Mouse (Mus musculus) adrenal gland, adult (tissue): ENCODE results near the gene Gm20388.

Experiments used
- DNase-seq, 2 experiments: peaks; one replicate each; pipeline ENCODE4 v3.0.0; 2022 to 2023; ENCODE audit warnings: low spot score in 1 of 2; ENCODE audit not compliant: inconsistent age in 2 of 2

Gene Gm20388

DNA sequence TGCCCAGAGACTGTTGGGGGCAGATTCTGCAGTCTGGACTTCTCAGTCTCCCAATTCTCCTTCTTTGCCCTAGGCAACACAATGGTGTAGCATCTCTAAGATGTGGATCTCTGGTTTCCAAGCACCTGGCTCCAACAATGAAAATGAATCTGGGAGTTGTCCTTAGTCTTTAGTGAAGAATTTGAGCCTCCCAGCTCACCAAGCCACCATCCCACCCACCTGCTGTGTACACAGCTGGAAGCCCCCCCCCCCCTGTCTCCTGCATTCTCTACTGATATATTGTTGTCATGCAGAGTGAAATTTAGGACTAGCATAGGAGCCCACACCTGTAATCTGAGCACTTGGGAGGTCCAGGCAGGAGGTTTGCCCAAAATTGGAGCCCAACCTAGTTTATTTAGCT lies 4306.3 kb downstream of the Gm20388 start:
- DNase-seq = no peak

DNA sequence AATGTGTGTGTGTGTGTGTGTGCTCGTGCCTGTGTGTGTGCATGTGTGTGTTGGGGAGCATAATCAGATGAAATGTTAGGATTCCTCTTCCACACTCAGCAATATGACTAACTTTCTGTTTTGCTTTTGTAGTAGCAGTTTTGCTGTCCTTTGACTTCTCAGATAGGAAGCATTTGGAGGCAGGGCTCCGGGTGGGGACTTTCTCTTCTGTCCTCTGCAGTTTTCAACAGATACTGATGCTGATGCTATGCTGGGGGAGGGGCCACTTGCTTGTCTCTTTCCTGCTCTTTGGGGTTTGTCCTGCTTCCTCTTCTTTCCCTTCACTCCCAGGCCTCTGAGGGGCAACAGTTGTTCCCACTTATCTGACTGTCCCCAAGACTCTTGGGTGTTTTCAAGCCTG lies 4319.2 kb downstream of the Gm20388 start:
- DNase-seq = peak in 1 of 2 experiments; percentile 36

DNA sequence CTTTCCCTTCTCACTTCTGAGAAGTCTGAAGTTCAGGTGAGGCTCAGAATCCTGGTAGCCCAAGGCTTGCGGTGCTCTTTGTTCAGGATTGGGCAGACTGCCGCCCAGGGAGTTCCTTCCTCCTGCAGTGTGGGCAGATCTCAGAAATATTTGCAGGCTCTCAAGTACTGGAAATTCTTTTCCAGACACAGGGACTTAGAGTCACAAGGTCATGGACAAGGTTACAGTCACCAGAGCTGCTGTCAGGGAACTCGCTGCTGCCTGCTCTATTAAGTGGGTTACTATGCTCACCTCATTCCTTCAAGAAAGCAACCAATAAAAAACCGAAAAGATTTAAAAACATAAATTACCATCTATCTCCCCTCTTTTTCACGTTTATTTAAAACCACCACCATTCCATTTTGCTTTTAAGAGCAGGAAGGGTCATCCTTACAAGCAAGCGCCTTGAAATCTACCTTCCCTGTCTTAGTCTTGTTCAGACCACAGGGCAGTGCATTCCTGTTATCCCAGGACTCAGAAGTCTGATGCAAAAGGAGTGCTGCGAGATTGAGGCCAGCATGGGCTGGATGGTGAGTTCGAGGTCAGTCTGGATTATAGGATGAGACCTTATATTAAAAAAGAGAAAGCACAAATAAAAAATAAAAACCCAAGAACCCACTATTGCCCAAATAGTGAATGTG lies 4320.0 kb downstream of the Gm20388 start:
- peak; percentile 49 to 71 for DNase-seq

DNA sequence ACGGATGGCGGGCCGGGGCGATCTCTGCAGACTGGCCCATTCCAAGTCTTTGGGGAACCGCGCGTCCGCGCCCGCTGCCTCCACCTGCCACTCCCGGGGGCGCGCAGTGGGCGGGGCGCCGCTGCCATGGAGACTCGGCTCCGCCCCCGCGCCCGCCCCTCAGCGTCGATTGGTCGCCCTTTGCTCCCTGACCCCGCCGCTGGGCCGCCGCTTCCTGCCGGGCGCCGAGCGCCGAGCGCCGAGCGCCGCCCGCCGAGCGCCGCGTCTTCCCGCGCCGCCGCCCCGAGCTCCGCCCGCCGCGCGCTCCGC lies 4320.5 kb downstream of the Gm20388 start, which contains the start of gene Galnt2:
Galnt2 (plus strand) TSS at position 216 of the 309 bp plus-strand sequence.
- DNase-seq = peak; percentile 92 to 95

DNA sequence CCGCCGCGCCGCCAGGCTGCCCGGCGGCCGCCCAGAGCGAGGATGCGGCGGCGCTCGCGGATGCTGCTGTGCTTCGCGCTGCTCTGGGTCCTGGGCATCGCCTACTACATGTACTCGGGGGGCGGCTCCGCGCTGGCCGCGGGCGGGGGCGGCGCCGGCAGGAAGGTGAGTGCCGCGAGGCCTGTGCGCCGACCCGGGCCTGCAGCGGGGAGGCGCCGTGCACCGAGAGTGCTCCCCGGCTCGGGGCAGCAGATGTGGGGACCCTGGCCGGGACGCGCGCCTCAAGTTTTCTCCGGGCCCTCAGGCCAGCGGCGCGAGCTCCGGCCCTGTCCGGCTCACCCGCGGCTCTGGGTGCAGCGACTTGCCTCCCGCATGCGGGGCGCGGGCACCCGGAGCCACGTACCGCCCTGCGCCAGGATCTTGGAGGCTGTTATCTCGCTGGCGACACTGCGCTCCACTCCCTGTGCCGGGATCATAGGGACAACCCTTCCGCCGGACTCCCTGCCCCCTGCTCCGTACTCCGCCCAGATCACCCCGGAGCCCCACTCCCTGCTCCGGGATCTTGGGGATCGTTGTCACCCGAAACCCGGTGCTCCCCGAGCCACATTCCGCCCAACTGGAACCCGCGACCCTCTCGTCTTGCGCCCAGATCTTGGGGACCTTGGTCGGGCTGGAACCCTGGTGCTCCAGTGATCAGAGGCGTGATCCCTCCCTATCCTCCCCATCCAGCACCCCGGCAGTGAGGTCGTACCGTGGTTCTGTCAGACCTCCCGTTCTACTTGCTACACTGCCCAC lies 4321.0 kb downstream of the Gm20388 start:
- DNase-seq = peak; percentile 72 to 87

DNA sequence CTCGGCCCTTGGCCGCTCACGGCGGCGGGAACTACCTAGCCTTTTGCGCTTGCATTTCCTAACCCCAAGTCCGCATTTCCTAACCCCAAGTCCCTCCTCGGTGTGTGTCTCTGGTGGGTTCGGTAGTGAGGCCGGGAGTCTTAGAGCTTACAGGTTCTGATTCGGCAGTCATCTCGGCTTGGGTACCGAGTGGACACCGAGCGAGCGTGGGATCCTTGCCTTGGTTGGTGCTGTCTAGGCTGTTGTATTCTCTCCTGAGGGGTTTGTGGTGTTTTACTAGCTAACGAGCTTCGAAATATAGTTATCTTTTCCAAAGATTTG lies 4321.6 kb downstream of the Gm20388 start:
- DNase-seq = no peak

DNA sequence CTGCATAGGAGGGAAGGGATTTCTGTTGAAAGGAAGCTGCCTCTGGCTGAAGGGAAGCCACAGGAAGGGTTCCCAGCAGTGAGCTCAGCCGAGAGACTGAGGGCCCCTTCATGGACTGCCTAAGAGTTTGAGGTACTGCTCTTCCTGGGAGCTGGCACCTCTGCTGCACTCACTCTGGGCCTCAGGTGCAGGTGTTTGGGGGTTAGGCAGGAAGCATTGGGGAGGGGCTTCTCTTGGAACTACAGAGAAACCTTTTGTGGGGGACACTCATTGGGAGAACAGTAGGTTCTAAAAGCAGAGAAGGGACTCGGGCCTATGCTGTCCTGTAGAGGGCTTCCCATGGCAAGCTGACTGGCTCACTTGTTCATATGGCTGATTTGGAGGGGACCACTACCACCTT lies 4323.9 kb downstream of the Gm20388 start:
- DNase-seq = no peak

DNA sequence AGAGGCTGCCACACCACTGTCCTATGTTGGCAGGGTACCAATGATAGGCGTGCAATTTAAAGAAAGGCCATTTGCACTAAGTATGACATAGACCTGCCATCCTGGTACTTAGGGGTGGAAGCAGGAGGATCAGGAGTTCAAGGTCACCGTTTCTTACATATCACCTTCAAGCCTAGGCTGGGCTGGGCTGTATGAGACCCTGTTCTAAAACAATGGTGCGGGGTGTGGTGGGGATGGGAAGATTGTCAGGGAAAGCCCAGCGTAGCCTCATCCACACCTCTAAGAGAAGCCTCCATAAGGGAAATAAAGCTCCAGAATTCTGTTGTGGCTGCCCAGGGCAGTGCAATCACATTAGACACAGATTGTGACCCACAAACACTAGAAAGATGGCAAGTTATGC lies 4324.9 kb downstream of the Gm20388 start:
- no peak for DNase-seq

DNA sequence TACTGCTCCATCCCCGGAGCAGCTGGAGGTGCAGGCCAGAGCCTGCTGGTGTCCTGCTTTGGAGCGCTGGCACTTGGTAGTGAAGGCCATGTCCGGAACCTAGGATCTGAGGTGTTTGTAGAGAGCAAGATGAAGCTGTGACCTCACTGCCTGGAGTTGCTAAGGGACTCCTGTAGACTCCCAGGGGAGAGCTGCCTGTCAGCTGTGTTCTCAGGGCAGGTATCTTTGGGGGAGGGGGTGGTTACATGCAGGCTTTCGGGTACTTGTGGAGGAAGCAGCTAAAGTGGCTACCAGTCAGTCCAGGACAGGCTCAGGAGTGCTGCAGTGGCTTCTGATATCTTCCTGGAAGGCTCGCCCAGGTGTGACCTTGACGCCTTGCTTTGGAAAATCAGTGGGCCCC lies 4328.7 kb downstream of the Gm20388 start:
- no peak for DNase-seq

DNA sequence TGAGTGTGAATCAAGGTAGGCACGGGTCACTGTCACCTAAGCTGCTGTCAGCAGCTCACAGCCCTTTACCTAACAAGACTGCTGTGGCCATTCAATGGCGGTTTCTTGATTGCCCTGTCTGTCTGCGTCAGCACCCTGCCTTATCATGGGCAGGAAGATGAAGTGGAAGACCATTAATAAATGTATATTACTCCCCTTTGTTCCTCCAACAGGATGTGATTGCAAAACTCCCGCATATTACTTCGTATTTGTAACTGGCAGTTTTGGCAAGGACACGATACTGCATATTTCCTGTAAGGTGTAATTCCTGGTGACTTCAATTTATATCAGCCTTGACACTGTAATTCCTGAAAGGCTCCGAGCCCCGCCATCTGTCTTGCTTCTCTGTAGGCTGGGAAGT lies 4330.3 kb downstream of the Gm20388 start:
- no peak for DNase-seq

DNA sequence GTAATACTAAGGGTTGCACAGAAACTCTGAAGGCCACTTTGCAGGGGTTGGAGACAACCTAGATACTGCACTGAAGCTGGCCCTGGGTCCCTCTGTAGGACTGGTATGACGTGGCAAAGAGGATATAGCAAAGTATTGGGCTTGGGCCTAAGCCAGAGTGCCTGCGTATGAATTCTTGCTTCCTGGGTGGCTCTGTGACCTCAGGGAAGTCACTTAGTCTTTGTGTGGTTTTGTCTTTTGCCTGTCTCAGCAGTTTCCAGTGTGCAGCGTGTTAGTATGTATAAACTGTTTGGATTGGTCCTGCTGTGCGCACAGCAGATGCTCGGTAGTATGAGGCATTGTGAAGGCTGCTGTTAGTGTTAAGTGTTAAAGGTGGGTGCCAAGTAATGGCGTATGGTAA lies 4331.6 kb downstream of the Gm20388 start:
- DNase-seq = no peak

DNA sequence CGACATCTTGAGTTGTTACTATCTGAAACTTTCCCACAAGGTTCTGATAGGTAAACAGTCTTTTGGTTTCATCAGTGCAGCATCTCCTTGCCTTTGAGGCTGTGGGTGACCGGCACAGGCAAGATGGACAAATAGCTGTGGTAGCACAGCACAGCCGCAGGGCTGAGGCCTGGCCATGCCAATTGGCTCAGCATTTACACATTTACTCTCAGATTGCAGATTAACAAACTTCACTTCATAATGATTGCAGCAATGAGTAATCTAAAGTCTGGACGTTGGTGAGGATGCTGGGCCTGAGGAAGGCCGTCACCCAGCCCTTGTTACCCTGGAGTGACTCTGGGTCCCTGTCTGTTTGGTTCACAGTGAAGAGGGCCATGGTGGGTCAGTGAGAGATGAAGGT lies 4332.3 kb downstream of the Gm20388 start:
- DNase-seq = no peak

DNA sequence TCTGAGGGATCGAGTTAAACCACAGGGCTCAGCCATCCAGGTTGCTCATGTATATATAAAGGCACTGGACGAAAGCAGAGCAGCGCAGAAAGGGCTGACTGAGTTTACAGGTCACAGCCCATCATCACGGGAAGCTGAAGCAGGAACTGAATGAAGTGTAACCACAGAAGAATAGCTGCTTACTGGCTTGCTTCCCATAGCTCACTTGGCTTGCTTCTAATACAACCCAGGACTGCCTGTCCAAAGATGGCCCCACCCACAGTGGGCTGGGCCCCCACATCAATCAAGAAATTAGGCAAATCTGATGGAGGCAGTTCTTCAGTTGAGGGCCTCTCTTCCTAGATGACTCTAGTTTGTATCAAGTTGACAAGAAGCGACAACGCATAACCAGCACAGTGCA lies 4336.9 kb downstream of the Gm20388 start:
- DNase-seq = no peak

DNA sequence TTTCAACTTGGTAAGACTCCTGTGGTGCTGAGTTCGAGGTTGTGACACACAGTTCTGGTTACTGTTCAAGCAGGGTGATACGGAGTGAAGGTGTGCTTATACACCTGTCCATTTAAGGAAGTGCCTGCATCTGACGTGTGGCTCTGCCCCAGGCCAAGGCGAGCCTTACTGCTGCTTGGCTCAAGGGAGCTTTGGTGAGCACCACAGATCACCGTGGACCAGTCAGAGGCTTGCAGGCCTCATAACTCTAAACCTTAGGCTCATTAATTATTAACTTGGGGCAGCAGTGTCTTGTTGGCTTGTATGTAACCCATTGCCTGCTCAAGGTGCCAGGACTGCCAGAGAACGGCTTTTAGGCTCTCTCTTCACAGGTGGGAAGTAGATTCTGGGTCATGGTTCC lies 4338.0 kb downstream of the Gm20388 start:
- DNase-seq = no peak

DNA sequence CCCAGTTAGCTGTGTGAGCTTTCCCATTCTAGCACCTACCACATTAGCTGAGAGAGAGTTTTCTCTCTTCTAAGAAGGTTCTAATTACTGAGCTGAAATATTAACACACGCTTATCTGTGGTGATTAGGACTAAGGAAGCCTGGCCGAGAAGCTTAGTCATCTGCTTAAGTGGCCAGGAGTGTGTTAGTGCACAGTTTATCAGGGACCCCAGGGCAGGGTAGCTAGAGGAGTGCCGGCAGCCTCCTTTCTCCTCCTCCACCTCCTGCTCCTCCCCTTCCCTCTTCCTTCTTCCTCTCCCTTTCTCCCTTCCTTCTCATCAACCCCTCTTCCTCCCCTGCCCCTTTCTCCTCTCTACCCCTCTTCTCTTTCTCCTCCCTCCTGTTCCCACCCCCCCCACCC lies 4339.6 kb downstream of the Gm20388 start:
- no peak for DNase-seq

DNA sequence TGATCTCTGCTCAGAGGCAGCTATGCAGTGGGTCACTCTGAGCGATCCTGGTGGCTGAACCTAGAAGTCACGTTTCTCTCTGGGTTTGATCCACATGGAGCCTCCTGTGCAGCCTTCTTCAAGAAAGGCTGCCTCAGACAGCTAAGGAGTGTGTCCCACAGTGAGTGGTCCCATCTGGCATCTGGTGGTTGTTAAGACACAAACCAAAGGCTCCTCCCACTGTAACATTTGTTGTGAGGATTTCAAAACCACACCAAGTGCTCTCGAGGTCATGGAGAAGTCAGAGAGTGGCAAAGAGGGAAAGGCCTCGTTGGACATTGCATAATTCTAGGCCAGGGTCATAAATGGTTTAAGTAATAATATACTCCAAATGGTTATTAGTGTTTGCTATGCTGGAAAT lies 4340.1 kb downstream of the Gm20388 start:
- peak; percentile 50 to 89 for DNase-seq

DNA sequence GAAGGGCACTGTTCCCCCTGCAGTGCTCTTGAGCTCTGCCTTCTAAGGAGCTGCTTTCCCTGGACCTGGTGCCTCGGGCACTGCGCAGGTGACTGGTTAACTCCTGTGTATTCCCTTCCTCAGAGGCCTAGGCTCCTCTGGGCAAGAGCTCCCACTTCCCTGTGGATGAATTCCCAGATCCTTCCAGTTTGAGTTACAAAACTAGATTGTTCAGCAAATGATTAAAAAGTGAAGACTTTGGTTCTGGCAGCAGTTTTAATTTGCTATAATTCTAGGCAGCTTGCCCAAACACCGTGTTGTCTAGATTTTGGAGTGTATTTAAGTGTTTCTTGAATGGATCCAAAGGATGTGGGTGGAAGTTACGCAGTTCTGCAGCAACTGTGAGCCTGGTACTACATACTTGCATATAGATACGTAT lies 4341.9 kb downstream of the Gm20388 start:
- peak in 1 of 2 experiments; percentile 65 for DNase-seq

DNA sequence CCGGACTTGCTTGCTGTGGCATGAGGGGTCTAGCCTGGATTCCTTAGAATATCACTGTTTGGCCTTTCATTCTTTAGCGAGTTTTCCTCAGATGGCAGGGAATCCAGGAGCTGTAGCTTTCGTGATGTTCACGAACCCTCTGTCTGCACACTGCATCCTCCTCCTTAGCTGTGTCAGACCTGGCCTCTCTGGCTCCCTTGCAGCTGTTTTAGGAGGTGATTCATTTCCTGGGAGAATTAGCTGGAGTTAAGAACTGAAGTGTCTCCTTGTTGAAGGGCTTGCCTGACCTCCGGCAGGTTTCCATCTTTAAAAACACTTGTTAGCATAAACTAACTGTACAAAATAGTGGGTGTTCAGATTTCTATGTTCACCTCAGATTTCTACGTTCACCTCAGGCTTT lies 4343.3 kb downstream of the Gm20388 start:
- no peak for DNase-seq

DNA sequence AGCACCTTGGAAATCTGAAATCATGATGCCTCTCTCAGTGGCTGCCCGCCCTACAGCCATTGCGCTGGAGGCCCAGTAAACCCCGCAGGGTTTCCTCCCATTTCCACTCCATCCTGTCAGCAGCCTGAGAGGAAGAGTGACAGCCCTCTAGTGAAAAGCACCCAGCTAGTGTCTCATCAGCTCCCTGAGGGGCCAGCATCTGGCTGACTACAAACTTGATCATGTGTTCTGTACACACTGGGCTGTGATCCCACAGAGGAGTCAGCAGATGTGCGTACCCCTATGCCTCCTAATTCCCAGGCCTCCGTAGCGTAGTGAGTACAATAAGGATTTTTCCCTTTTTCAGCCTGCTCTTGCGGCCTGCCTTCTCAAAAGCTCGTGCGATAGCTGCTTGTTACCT lies 4346.2 kb downstream of the Gm20388 start:
- DNase-seq = no peak

DNA sequence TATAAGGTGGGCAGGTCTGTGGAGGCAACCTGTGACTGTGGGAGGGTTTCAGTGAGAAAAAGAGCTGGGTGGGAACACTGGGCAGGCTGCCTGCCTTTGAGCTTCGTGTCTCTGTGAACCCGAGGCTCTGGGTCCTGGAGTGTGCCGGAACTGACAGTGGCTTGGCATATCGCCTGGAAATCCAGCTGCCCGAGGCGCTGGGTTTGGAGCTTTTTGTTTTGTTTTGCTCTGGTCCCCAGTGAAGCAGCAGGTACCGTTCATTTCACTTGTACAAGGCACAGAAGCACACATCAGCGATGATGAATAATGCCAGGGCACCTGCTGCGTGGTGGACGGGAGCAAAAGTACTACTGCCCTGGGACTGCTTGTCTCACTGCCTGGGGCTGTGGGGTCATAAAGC lies 4346.7 kb downstream of the Gm20388 start:
- peak; percentile 76 to 84 for DNase-seq

DNA sequence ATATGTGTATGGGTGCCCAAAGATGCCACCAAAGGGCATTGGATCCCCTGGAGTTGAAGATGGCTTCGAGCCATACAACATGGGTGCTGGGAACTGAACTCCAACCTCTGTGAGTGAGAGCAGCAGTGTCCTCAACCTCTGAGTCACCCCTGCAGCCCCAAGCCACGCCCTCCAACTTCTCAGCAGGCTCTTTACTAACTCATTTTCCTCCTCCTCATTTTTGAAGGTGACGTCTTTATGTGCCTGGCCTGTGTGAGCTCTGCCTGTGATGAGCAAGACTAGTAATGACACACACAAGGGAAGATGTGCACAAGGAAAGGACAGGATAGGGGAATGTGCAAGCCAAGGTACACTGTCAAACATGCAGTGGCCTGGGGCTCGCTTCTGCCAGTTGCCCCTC lies 4348.5 kb downstream of the Gm20388 start:
- peak in 1 of 2 experiments; percentile 58 for DNase-seq

DNA sequence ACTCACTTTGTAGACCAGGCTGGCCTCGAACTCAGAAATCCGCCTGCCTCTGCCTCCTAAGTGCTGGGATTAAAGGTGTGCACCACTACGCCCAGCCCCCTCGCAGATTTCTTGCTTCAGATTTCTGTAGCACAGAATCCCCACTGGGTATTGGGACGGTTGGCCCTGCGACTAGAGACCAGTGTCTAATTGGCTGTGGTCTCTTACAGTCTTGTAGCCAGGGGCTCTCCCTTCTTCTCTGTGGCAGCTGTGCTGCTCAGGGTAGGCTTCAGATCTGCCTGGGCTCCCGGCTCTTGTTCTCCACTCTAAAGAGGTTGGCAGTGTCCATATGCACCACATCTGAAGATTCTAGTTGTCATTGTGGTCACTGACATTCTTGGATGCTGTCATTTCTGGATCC lies 4349.3 kb downstream of the Gm20388 start:
- no peak for DNase-seq

DNA sequence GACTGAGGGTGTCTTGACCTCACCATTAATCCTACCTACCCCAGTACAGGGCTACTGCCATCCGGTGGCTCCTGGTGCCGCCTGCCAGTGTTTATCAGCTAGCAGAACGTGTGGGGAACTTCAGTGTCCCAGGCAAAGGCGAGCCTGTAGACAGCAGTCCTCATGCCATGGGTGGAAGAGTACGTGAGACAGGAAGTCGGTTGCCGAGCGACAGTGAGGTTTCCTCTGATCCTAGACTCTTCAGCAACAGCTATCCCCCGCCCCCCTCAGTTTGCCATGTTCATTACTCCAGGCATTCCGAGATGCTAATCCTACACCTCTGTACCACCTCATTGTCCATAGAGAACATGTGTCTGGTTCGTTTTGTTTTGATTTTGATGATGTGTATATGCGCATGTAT lies 4349.7 kb downstream of the Gm20388 start:
- no peak for DNase-seq
